Comparison of ENCODE assay signal across 8 mouse cellular contexts in genomic region chr9:114318021-114318420, GRCm38 (mm10). TPM values are rescaled to one million over a fixed set of nuclear protein-coding genes. Genes with fewer than 3 reads are reported as not detected.
A peak's percentile ranks its signal among the peaks of the same experiment; 100 is the strongest.
DNase-seq lines count a peak whose midpoint lies in the region; ATAC-seq lines count a peak whose summit lies in the region.

No protein-coding gene starts in this region.

- intact Hi-C loops in heart, postnatal 36 days (cut with DNase I): loop anchor here (2.0 to 5.0 kb wide), 2 partner anchors 63 to 179 kb away; no protein-coding TSS in a partner anchor

- DNase-seq in heart, adult 8-10 months (ENCODE audit: low spot score): peak; percentile 38
- DNase-seq in heart, adult 11 months: no peak
- DNase-seq in MN1 (ENCODE audit: low spot score): peak; percentile 48
- peak; percentile 70 to 73 for DNase-seq in cerebellum, postnatal 10 days
- DNase-seq in heart, postnatal 36 days: peak; percentile 57 to 66
- DNase-seq in layer of hippocampus, postnatal 25 days (ENCODE audit: extremely low spot score in 1 of 2, low spot score in 1 of 2): peak; percentile 27 to 74
- DNase-seq in thymus, adult 18-20 months: peak; percentile 6 to 12

- peak; percentile 98 for ATAC-seq in megakaryocyte progenitor cell, adult 5-6 weeks (replicated peaks; ENCODE audit: poor library complexity)

RNA-seq across cellular contexts. Expression of gene Bcl2a1c, which starts 11.9 kb away (rescaled TPM):
- not detected for total RNA-seq in heart, adult 8-10 months (2022)
- not detected for total RNA-seq in heart, postnatal 36 days (2021)
- total RNA-seq in layer of hippocampus, postnatal 25 days (2021): not detected
- total RNA-seq in megakaryocyte progenitor cell, adult 5-6 weeks (2015): not detected in 2 replicates
- not detected in 2 replicates for total RNA-seq in megakaryocyte progenitor cell, adult 5-6 weeks (2017)
